Mouse (Mus musculus) kidney, postnatal 36 days (tissue): ENCODE measurements around the gene Entpd8.

Experiments used
- DNase-seq, 2 experiments: peaks; one replicate each; pipeline ENCODE4 v3.0.0; 2021 to 2022; ENCODE audit warnings: mixed read lengths in 2 of 2

Entpd8 gene

GRCm38 (mm10) chr2:25095109-25095850, 15.2 kb downstream of the Entpd8 start, which contains the start of gene Noxa1:
Gene Noxa1, minus strand, starts transcription at chr2:25095149.
- DNase-seq = no peak

DNA sequence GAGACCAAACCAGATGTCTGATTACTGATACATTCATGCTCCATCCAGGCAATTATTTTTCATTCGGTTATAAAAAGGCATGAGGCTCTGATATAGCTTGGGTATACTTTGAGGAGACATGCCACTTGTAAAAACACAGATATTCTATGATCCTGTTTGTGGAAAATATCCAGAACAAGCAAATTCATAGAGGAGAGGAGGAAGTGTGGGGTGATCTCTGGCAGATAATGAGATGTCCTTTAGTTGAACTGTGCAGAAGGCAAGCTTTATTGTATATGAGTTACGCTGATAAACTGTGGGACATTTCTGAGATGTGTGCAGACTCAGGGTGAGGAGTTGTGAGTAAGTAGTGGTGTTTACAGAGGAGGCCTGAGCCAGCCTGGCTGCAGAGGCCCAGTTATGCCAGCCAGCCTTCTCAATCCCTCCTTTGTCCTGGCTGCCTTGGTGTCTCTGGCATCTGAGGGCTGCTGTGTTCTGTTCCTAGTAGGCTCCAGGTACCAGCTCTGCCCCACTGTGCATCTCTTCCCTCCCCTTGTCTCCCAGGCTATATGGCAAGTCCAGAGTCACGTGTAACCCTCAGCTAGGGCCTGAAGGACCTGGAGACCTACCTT, 18.0 kb downstream of the Entpd8 start:
- DNase-seq = no peak

GRCm38 (mm10) chr2:25098956-25099355, 18.9 kb downstream of the Entpd8 start:
- peak; percentile 30 to 70 for DNase-seq

GRCm38 (mm10) chr2:25099703-25100102, 19.6 kb downstream of the Entpd8 start:
- DNase-seq = no peak

DNA sequence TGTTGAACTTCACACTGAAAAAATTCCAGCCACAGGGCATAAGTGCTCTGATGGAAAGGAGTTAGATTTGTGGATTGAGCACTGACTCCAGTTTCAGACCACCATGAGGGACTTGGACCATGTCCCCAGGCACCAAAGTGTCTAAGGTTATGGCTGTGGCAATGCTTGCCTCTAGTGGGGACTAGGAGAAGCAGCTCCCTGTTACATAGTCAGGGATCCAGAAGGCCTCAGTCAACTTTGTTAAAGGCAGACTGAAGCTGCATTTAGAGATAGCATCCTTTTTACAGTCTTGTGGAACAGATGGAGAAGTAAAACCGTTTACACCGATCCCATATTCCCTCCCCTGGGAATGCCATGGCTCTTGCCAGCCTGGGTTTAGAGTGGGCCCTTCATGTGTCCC, 24.0 kb downstream of the Entpd8 start:
- DNase-seq = no peak

DNA sequence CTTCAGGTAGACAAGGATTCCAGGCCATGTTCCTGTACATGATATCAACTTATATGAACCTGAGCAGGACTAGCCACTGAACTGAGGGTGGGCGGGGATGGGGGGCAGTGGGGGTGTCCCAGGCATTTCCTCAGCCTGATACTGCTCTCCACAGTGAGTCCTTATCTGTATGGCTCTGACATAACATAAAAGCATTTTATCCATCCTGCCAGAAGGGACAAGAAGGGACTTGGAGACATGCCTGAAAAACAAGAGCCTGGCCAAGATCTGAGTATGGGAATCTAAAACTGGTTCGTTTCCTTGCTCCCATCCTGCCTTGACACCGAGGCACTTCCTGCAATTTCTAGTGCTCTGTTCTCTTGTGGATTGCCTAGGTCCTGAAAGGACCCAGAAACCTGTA, 25.9 kb downstream of the Entpd8 start:
- peak in 1 of 2 experiments; percentile 12 for DNase-seq

- DNase-seq = no peak
Measured at GRCm38 (mm10) chr2:25109487-25109886, 29.4 kb downstream of the Entpd8 start.

DNA sequence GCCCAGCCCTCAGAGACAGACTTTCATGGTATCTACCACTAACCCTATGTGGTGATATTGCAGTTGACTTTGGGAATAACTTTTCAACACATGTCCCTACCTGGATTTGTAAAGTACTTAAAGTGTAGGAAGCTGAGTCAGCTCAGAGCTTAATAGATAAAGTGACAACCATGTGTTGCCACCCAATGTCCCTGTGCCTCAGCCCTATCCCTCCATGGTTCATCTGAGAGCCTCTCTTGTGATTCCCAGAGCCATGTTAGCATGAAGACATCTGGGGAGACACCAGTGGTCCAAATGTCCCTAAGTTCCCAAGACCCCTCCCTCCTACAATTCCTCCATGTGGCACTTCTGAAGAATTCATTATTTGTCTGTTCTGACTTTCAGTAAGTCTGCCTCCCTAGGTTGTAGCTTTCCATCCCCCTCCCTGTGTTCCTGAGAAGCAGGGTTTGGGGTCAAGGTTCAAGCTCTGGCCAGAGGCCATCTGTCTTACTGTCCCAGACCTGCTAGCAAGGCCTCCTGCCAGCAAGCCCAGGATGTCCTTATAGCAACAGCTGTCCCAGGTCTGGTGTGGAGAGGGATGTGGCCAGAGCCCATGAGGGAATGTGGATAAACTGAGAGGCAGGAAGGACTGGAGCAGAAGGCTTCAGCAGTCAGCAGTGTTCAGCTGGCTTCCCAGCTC, 30.5 kb downstream of the Entpd8 start:
- DNase-seq = peak; percentile 90 to 92

DNA sequence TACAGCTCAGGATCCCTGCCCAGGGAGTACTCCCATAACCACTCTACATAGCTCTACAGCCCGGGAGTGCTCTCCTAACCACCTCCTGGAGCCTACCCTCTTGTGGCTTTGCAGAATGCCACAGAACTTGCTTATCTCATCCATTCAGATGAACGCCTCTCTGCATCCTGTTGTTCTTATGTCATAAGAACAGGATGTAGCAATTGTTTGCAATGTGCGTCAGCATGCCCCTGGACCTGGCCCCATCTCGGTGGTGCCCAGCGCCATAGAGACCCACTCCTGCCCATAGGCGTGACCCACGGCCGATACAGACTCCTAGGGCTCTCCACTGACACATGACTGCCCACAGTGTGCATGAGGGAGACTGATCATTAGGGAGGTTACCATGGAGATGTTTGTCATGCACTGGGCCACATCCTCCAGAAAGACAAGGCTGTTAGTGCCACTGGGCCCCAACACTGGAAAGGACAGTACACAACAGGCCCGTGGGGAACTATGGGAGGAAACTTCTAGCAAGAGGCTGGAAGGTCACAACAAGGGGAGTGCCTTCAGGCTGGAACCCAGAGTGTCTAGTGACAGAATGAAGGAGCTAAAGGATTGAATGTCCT, 31.2 kb downstream of the Entpd8 start:
- DNase-seq = peak; percentile 27 to 48

- DNase-seq = no peak
Measured at GRCm38 (mm10) chr2:25114308-25114707, 34.2 kb downstream of the Entpd8 start.

GRCm38 (mm10) chr2:25115442-25115841, 35.3 kb downstream of the Entpd8 start:
- DNase-seq = no peak

DNA sequence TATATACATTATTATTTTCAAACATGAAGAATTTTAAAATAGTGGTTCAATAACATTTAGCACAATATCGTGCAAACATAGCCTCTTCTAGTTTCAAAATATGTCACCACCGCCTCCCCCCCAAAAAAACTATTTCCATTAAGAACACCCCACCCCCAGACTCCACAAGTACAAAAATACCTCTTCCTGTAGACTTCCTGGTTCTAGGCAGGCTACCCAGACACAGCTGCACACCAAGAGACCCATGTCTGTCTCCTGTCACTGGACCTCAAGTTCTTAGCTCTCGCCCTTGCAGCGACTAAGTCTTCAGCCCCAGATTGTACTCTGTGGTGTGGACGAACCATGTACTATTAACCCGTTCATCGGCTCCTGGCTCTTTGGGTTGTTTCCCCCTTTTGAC, 40.9 kb downstream of the Entpd8 start:
- no peak for DNase-seq

DNA sequence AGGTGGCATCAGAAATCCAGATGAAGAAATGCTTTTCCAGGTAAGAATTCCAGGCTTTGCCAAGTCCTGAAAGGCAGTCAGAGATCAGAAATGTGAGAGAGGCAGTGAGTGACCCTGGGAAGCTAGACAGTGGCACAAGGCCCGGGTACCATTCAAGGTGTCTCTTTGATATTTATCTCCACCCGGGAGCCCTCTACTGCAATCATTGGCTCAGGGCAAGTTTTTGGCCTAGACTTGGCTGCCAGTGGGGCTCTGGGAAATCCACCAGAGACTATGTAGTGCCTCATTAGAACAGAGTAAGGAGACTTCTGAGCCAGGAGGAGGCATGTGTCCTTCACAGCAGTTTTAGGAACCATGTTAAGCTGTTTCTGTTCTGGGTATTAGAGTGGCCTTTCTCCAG, 42.6 kb downstream of the Entpd8 start:
- no peak for DNase-seq

- no peak for DNase-seq
Measured at GRCm38 (mm10) chr2:25123527-25123926, 43.4 kb downstream of the Entpd8 start.

DNA sequence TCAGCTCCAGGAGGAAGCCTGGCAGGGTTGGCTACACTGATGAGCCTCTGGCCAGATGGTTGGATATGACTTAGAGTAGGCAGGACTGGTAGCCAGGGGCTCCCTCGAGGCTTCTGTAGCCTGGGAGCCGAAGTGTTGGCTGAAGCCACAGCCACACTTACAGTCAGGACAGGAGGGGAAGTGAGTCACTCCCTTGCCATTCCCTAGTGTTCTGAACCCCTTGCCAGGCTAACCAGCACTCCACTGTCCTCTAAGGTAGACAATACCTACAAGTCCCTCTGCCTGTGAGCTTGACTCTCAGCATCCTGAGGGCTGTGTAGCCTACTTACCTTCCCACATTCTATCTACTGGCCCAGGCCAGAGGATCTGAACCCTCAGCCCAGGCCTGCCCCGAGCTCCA, 44.3 kb downstream of the Entpd8 start:
- DNase-seq = no peak

- no peak for DNase-seq
Measured at GRCm38 (mm10) chr2:25125146-25125545, 45.0 kb downstream of the Entpd8 start.

DNA sequence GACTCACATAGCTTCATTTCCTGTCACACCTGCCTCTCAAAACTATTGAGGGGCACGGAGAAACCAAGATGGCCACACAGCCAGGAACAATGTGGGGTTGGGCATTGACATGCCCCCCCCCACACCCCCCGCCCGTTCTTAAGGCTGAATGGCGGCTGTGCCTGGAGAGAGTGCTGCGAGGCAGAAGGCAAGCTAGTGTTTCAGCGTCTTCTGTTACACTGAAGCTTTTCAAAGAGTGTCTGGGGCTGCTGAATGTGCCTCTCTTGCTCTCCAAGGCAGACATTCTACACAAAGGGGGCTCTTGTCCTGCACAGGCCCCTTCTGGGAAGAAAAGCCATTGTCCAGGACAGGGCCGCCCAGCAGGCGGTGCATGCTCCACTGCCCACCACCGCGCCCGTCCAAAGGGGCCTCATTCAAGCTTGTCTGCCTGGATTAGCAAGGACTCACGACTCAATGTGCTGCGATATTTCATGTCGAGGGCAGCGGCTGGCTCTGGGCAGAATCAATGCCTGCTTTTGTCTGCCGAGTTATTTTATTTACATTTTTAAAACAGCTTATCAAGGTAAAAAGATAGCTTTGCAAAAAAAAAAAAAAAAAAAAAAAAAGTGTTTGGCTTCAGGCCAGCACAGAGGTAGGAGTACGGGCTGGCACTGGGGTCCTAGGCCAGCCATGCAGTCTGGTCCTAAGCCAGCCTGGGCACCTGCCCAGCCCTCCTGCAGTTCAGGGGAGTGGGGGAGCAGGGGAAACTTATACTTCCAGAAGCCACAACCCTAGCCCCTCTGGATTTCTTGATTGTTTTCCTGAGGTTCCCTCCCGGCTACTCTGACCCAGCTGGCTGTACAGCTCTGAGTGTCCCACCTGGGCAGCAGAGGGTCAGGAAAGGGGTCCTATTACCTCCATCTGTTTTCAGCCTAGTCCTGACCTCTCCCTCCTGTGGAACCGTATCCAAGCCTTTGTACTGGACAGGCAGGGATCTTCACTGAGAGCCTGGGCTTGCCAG, 46.2 kb downstream of the Entpd8 start:
- DNase-seq = no peak

- DNase-seq = peak; percentile 61 to 92
Measured at GRCm38 (mm10) chr2:25127206-25127605, 47.1 kb downstream of the Entpd8 start.

- DNase-seq = no peak
Measured at GRCm38 (mm10) chr2:25128072-25128471, 48.0 kb downstream of the Entpd8 start.

GRCm38 (mm10) chr2:25131601-25132000, 51.5 kb downstream of the Entpd8 start:
- no peak for DNase-seq
